Mouse (Mus musculus): Measurements from ENCODE around the gene Gm29776.

Gm29776 gene

GRCm38 (mm10) chr14:54698733-54699132 is at the start of gene Gm29776:
Gm29776 (minus strand) TSS chr14:54698833.
- DNase-seq (ENCODE audit: low read depth, low spot score), result no peak

- DNase-seq (ENCODE audit: low read depth, low spot score), result no peak
These were observed 47.4 kb upstream of the Gm29776 start for GRCm38 (mm10) chr14:54746038-54746437.

- no peak for DNase-seq (ENCODE audit: low read depth, low spot score)
These were observed 45.8 kb upstream of the Gm29776 start for GRCm38 (mm10) chr14:54744473-54744872.

GRCm38 (mm10) chr14:54742375-54742774 is 43.7 kb upstream of the Gm29776 start:
- peak; percentile 30 for DNase-seq (ENCODE audit: low read depth, low spot score)

- DNase-seq (ENCODE audit: low read depth, low spot score), result no peak
These were observed 43.1 kb upstream of the Gm29776 start for GRCm38 (mm10) chr14:54741721-54742120.

- DNase-seq (ENCODE audit: low read depth, low spot score), result peak; percentile 50
These were observed 39.0 kb upstream of the Gm29776 start for GRCm38 (mm10) chr14:54737634-54738033.

- DNase-seq (ENCODE audit: low read depth, low spot score), result peak; percentile 83
These were observed 38.2 kb upstream of the Gm29776 start for GRCm38 (mm10) chr14:54736555-54737552.

GRCm38 (mm10) chr14:54735221-54735620 is 36.6 kb upstream of the Gm29776 start:
- DNase-seq (ENCODE audit: low read depth, low spot score), result no peak

GRCm38 (mm10) chr14:54734004-54734403 is 35.4 kb upstream of the Gm29776 start:
- DNase-seq (ENCODE audit: low read depth, low spot score), result peak; percentile 65

GRCm38 (mm10) chr14:54732206-54732605 is 33.6 kb upstream of the Gm29776 start:
- peak; percentile 53 for DNase-seq (ENCODE audit: low read depth, low spot score)

- peak; percentile 88 for DNase-seq (ENCODE audit: low read depth, low spot score)
These were observed 31.7 kb upstream of the Gm29776 start for GRCm38 (mm10) chr14:54730305-54730704.

GRCm38 (mm10) chr14:54728823-54729653 is 30.4 kb upstream of the Gm29776 start:
- peak; percentile 84 for DNase-seq (ENCODE audit: low read depth, low spot score)

GRCm38 (mm10) chr14:54727565-54727964 is 28.9 kb upstream of the Gm29776 start:
- DNase-seq (ENCODE audit: low read depth, low spot score), result no peak

GRCm38 (mm10) chr14:54724049-54724448 is 25.4 kb upstream of the Gm29776 start:
- no peak for DNase-seq (ENCODE audit: low read depth, low spot score)

- peak; percentile 88 for DNase-seq (ENCODE audit: low read depth, low spot score)
These were observed 23.1 kb upstream of the Gm29776 start for GRCm38 (mm10) chr14:54721711-54722110.

- DNase-seq (ENCODE audit: low read depth, low spot score), result peak; percentile 65
These were observed 22.2 kb upstream of the Gm29776 start for GRCm38 (mm10) chr14:54720654-54721350.

GRCm38 (mm10) chr14:54720041-54720440 is 21.4 kb upstream of the Gm29776 start:
- no peak for DNase-seq (ENCODE audit: low read depth, low spot score)

- no peak for DNase-seq (ENCODE audit: low read depth, low spot score)
These were observed 16.8 kb upstream of the Gm29776 start for GRCm38 (mm10) chr14:54715402-54715801.

- peak; percentile 70 for DNase-seq (ENCODE audit: low read depth, low spot score)
These were observed 16.0 kb upstream of the Gm29776 start for GRCm38 (mm10) chr14:54714617-54715081.

GRCm38 (mm10) chr14:54714121-54714520 is 15.5 kb upstream of the Gm29776 start:
- peak; percentile 93 for DNase-seq (ENCODE audit: low read depth, low spot score)

- peak; percentile 23 for DNase-seq (ENCODE audit: low read depth, low spot score)
These were observed 14.2 kb upstream of the Gm29776 start for GRCm38 (mm10) chr14:54712861-54713260.

All from brain, adult 2 months (tissue).